Comparison of ENCODE assay signal across 11 mouse cellular contexts in the genomic region with DNA sequence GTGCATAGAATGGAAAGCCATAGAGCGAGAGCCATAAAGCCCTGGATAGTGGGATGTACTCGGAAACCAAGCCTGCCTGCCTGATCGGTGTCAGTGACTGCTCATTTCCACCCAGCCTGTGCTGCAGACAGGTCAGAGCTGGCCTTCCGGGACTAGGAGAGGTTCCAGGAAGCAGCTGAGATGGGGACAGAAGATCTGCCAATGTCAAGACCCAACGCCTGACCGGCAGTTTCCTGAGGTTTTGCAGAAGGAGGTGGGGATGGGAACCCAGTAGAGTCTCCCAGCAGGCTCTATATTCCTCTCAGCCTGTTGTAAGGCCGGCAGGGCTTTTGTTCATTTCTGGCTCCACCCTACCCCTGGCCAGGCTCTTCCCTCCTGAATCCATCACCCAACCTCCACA. TPM values are rescaled to one million over a fixed set of nuclear protein-coding genes. Genes with fewer than 3 reads are reported as not detected.
A peak's percentile ranks its signal among the peaks of the same experiment; 100 is the strongest.
DNase-seq lines count a peak whose midpoint lies in the region; ATAC-seq and TF ChIP-seq lines count a peak whose summit lies in the region.
"Had no signal": no experiment of that assay in that cellular context is flagged by ENCODE, and none has a peak within 500 bp of the region (broad histone marks: within the 10 kb centered on the region; RNA-seq: fewer than 3 reads in every experiment).

No protein-coding gene starts in this region.

- ATAC-seq in embryonic facial prominence, embryonic 13.5 days (ENCODE audit: insufficient number of reproducible peaks, insufficient read depth, low FRiP score, low TSS enrichment, low read depth), result no peak
- no peak for ATAC-seq in heart, embryonic 11.5 days (replicated peaks; ENCODE audit: insufficient number of reproducible peaks, low FRiP score, low TSS enrichment)
- ATAC-seq in kidney, embryonic 16.5 days (ENCODE audit: low FRiP score, low TSS enrichment), result peak; percentile 62
- peak; percentile 76 for ATAC-seq in lung, postnatal 0 days

- H3K36me3 ChIP-seq in embryonic facial prominence, embryonic 13.5 days, result peaks cover 25% of the 10 kb centered on the region
- peaks cover 29% of the 10 kb centered on the region for H3K36me3 ChIP-seq in embryonic facial prominence, embryonic 10.5 days (replicated peaks)
- H3K36me3 ChIP-seq in heart, embryonic 11.5 days (ENCODE audit: control insufficient read depth, insufficient read depth, low read length), result peaks cover 5% of the 10 kb centered on the region; the same call in 1 of the 2 replicates
- H3K36me3 ChIP-seq in kidney, embryonic 16.5 days (ENCODE audit: insufficient read depth, low read length), result peaks cover 12% of the 10 kb centered on the region
- peaks cover 5% of the 10 kb centered on the region; the same call in 1 of the 2 replicates for H3K36me3 ChIP-seq in lung, postnatal 0 days (ENCODE audit: insufficient read depth, low read length)

- H3K4me3 ChIP-seq in embryonic facial prominence, embryonic 13.5 days, result no peak overlapping the region
- H3K4me3 ChIP-seq in embryonic facial prominence, embryonic 10.5 days, result no peak overlapping the region
- H3K4me3 ChIP-seq in heart, embryonic 11.5 days (ENCODE audit: low read depth, low read length), result no peak overlapping the region
- H3K4me3 ChIP-seq in kidney, embryonic 16.5 days (ENCODE audit: low read length), result no peak overlapping the region
- no peak overlapping the region for H3K4me3 ChIP-seq in lung, postnatal 0 days (ENCODE audit: low read depth, low read length)

- TF ChIP-seq CTCF in lung, postnatal 0 days (IDR thresholded peaks at IDR 0.05), result no peak

- TF ChIP-seq EP300 in lung, postnatal 0 days (IDR thresholded peaks at IDR 0.05), result 0 out of 2 replicates have a peak, but pooled peaks have one; percentile 34

- peaks cover 37% of the 10 kb centered on the region for H3K4me1 ChIP-seq in embryonic facial prominence, embryonic 13.5 days
- peaks cover 56% of the 10 kb centered on the region for H3K4me1 ChIP-seq in embryonic facial prominence, embryonic 10.5 days
- peaks cover 60% of the 10 kb centered on the region for H3K4me1 ChIP-seq in heart, embryonic 11.5 days (ENCODE audit: control insufficient read depth, insufficient read depth, low read length)
- peaks cover 30% of the 10 kb centered on the region for H3K4me1 ChIP-seq in kidney, embryonic 16.5 days (ENCODE audit: insufficient read depth, low read length)
- H3K4me1 ChIP-seq in lung, postnatal 0 days (ENCODE audit: insufficient read depth, low read depth, low read length), result peaks cover 19% of the 10 kb centered on the region

- H3K9me3 ChIP-seq in embryonic facial prominence, embryonic 13.5 days, result no peaks in the 10 kb centered on the region
- H3K9me3 ChIP-seq in embryonic facial prominence, embryonic 10.5 days, result no peaks in the 10 kb centered on the region
- H3K9me3 ChIP-seq in heart, embryonic 11.5 days (replicated peaks; ENCODE audit: control insufficient read depth, low read length), result no peaks in the 10 kb centered on the region
- H3K9me3 ChIP-seq in kidney, embryonic 16.5 days (ENCODE audit: low read length), result no peaks in the 10 kb centered on the region
- H3K9me3 ChIP-seq in lung, postnatal 0 days (ENCODE audit: low read length), result no peaks in the 10 kb centered on the region

- DNase-seq in embryonic facial prominence, embryonic 10.5 days (ENCODE audit: low spot score), result no peak
- peak; percentile 76 for DNase-seq in lung, postnatal 0 days (ENCODE audit: low spot score)
- DNase-seq in cerebellum, postnatal 25 days, result no peak
- no peak for DNase-seq in spleen, postnatal 14 days (ENCODE audit: low spot score in 2 of 2)
- no peak for DNase-seq in spleen, adult 18-20 months
- DNase-seq: B cell, adult 2 months; cerebellum, postnatal 10 days; gastrocnemius, postnatal 25 days had no signal

- H3K4me2 ChIP-seq in embryonic facial prominence, embryonic 13.5 days, result no peak overlapping the region
- H3K4me2 ChIP-seq in heart, embryonic 11.5 days, result peak overlapping the region; percentile 11; the same call in 1 of the 2 replicates
- no peak overlapping the region for H3K4me2 ChIP-seq in kidney, embryonic 16.5 days (replicated peaks; ENCODE audit: low read depth, low read length)
- 0 out of 2 replicates have a peak overlapping the region, but pooled peaks have one; percentile 11 for H3K4me2 ChIP-seq in lung, postnatal 0 days (replicated peaks; ENCODE audit: low read depth, low read length)

- H3K27me3 ChIP-seq in embryonic facial prominence, embryonic 13.5 days, result no peaks in the 10 kb centered on the region
- no peaks in the 10 kb centered on the region for H3K27me3 ChIP-seq in embryonic facial prominence, embryonic 10.5 days (replicated peaks; ENCODE audit: low read depth, poor library complexity, severe bottlenecking)
- H3K27me3 ChIP-seq in heart, embryonic 11.5 days (ENCODE audit: control insufficient read depth, insufficient read depth, low read length), result no peaks in the 10 kb centered on the region
- H3K27me3 ChIP-seq in kidney, embryonic 16.5 days (ENCODE audit: insufficient read depth, low read length), result no peaks in the 10 kb centered on the region
- no peaks in the 10 kb centered on the region for H3K27me3 ChIP-seq in lung, postnatal 0 days (replicated peaks; ENCODE audit: insufficient read depth, low read length)

- WGBS in embryonic facial prominence, embryonic 13.5 days, result 57% methylated on average over 7 of the region's 7 CpGs
- 57% methylated on average over 7 of the region's 7 CpGs for WGBS in embryonic facial prominence, embryonic 10.5 days
- WGBS in heart, embryonic 11.5 days (ENCODE audit: insufficient replicate concordance), result 38% methylated on average over 7 of the region's 7 CpGs
- 38% methylated on average over 7 of the region's 7 CpGs for WGBS in kidney, embryonic 16.5 days
- 34% methylated on average over 7 of the region's 7 CpGs for WGBS in lung, postnatal 0 days

- peak overlapping the region; percentile 83 for H3K27ac ChIP-seq in embryonic facial prominence, embryonic 13.5 days
- H3K27ac ChIP-seq in embryonic facial prominence, embryonic 10.5 days (replicated peaks), result no peak overlapping the region
- peak overlapping the region; percentile 96 for H3K27ac ChIP-seq in heart, embryonic 11.5 days (ENCODE audit: low read depth, low read length)
- H3K27ac ChIP-seq in kidney, embryonic 16.5 days (ENCODE audit: low read length), result peak overlapping the region; percentile 85
- H3K27ac ChIP-seq in lung, postnatal 0 days (ENCODE audit: low read length), result peak overlapping the region; percentile 51

- H3K9ac ChIP-seq in embryonic facial prominence, embryonic 13.5 days, result no peak overlapping the region
- H3K9ac ChIP-seq in heart, embryonic 11.5 days (ENCODE audit: low read depth, low read length), result peak overlapping the region; percentile 58
- H3K9ac ChIP-seq in kidney, embryonic 16.5 days (replicated peaks; ENCODE audit: low read length), result no peak overlapping the region
- H3K9ac ChIP-seq in lung, postnatal 0 days (replicated peaks; ENCODE audit: low read depth), result no peak overlapping the region

RNA-seq across cellular contexts. Expression of a gene that starts 9.8 kb away (rescaled TPM):
- 12.8 and 13.8 TPM in 2 replicates for polyA plus RNA-seq in embryonic facial prominence, embryonic 13.5 days (2015; fragmentation: Nextera tagmentation; extraction: Ambion mirVana)
- 7.3 and 7.4 TPM in 2 replicates for polyA plus RNA-seq in embryonic facial prominence, embryonic 10.5 days (2016; fragmentation: Nextera tagmentation; extraction: Ambion mirVana)
- 11.9 and 13.6 TPM in 2 replicates for polyA plus RNA-seq in heart, embryonic 11.5 days (2014; fragmentation: Nextera tagmentation; extraction: Ambion mirVana)
- 8.5 and 8.9 TPM in 2 replicates for polyA plus RNA-seq in kidney, embryonic 16.5 days (2015; fragmentation: Nextera tagmentation; extraction: Ambion mirVana)
- 8.4 and 9.1 TPM in 2 replicates for polyA plus RNA-seq in lung, postnatal 0 days (2015; fragmentation: Nextera tagmentation; extraction: Ambion mirVana)

RNA-seq across cellular contexts. Expression of a gene that starts 23.9 kb away (rescaled TPM):
- 232 and 244 TPM in 2 replicates for polyA plus RNA-seq in embryonic facial prominence, embryonic 13.5 days (2015; fragmentation: Nextera tagmentation; extraction: Ambion mirVana)
- polyA plus RNA-seq in embryonic facial prominence, embryonic 10.5 days (2016; fragmentation: Nextera tagmentation; extraction: Ambion mirVana), result 280 and 287 TPM in 2 replicates
- 166 and 189 TPM in 2 replicates for polyA plus RNA-seq in heart, embryonic 11.5 days (2014; fragmentation: Nextera tagmentation; extraction: Ambion mirVana)
- 254 and 260 TPM in 2 replicates for polyA plus RNA-seq in kidney, embryonic 16.5 days (2015; fragmentation: Nextera tagmentation; extraction: Ambion mirVana)
- polyA plus RNA-seq in lung, postnatal 0 days (2015; fragmentation: Nextera tagmentation; extraction: Ambion mirVana), result 99.3 and 101 TPM in 2 replicates

RNA-seq across cellular contexts. Expression of a gene that starts 36.2 kb away (rescaled TPM):
- polyA plus RNA-seq in embryonic facial prominence, embryonic 13.5 days (2015; fragmentation: Nextera tagmentation; extraction: Ambion mirVana), result 54.1 and 57.7 TPM in 2 replicates
- 57.7 and 61.8 TPM in 2 replicates for polyA plus RNA-seq in embryonic facial prominence, embryonic 10.5 days (2016; fragmentation: Nextera tagmentation; extraction: Ambion mirVana)
- polyA plus RNA-seq in heart, embryonic 11.5 days (2014; fragmentation: Nextera tagmentation; extraction: Ambion mirVana), result 28.2 and 28.7 TPM in 2 replicates
- 51.7 and 52.5 TPM in 2 replicates for polyA plus RNA-seq in kidney, embryonic 16.5 days (2015; fragmentation: Nextera tagmentation; extraction: Ambion mirVana)
- polyA plus RNA-seq in lung, postnatal 0 days (2015; fragmentation: Nextera tagmentation; extraction: Ambion mirVana), result 45.4 and 48.4 TPM in 2 replicates

RNA-seq across cellular contexts. Expression of a gene that starts 41.9 kb away (rescaled TPM):
- polyA plus RNA-seq in embryonic facial prominence, embryonic 13.5 days (2015; fragmentation: Nextera tagmentation; extraction: Ambion mirVana), result 348 and 353 TPM in 2 replicates
- polyA plus RNA-seq in embryonic facial prominence, embryonic 10.5 days (2016; fragmentation: Nextera tagmentation; extraction: Ambion mirVana), result 414 and 440 TPM in 2 replicates
- polyA plus RNA-seq in heart, embryonic 11.5 days (2014; fragmentation: Nextera tagmentation; extraction: Ambion mirVana), result 284 and 297 TPM in 2 replicates
- polyA plus RNA-seq in kidney, embryonic 16.5 days (2015; fragmentation: Nextera tagmentation; extraction: Ambion mirVana), result 264 and 294 TPM in 2 replicates
- polyA plus RNA-seq in lung, postnatal 0 days (2015; fragmentation: Nextera tagmentation; extraction: Ambion mirVana), result 243 and 261 TPM in 2 replicates

RNA-seq across cellular contexts. Expression of a gene that starts 42.2 kb away (rescaled TPM):
- 9.7 and 10.2 TPM in 2 replicates for polyA plus RNA-seq in embryonic facial prominence, embryonic 13.5 days (2015; fragmentation: Nextera tagmentation; extraction: Ambion mirVana)
- polyA plus RNA-seq in embryonic facial prominence, embryonic 10.5 days (2016; fragmentation: Nextera tagmentation; extraction: Ambion mirVana), result 8.0 and 8.2 TPM in 2 replicates
- 7.1 and 8.2 TPM in 2 replicates for polyA plus RNA-seq in heart, embryonic 11.5 days (2014; fragmentation: Nextera tagmentation; extraction: Ambion mirVana)
- polyA plus RNA-seq in kidney, embryonic 16.5 days (2015; fragmentation: Nextera tagmentation; extraction: Ambion mirVana), result 10.1 and 11.9 TPM in 2 replicates
- polyA plus RNA-seq in lung, postnatal 0 days (2015; fragmentation: Nextera tagmentation; extraction: Ambion mirVana), result 29.8 and 30.4 TPM in 2 replicates

Comparison
In these comparisons a context has a peak if more than half of its experiments do, and no peak if none do; other contexts are left out.
1. ATAC-seq: peak in kidney, embryonic 16.5 days (single experiment) and lung, postnatal 0 days (single experiment); none in embryonic facial prominence, embryonic 13.5 days (single experiment) and heart, embryonic 11.5 days (single experiment).
2. H3K4me2 ChIP-seq: peak in heart, embryonic 11.5 days (single experiment) and lung, postnatal 0 days (single experiment); none in embryonic facial prominence, embryonic 13.5 days (single experiment) and kidney, embryonic 16.5 days (single experiment).